Mouse (Mus musculus): ENCODE measurements at regions not wholly inside any gene's neighbourhood (a gene's known extent, or its start where the extent isn't known, plus 50 kb on each side); places are given as distances from the start of the nearest gene placed in this dataset.
A peak's percentile ranks its signal among the peaks of the same experiment; 100 is the strongest.

- under 1% methylated on average over 12 of the region's 12 CpGs for WGBS
- DNase-seq = peak; percentile 97
- H3K27me3 ChIP-seq (replicated peaks; ENCODE audit: control insufficient read depth, insufficient read depth, low read length) = no peaks in the 10 kb centered on the region
- TF ChIP-seq POLR2A (IDR thresholded peaks at IDR 0.05; ENCODE audit: low read depth, low read length) (no peak), CTCF (conservative IDR thresholded peaks at IDR 0.05; ENCODE audit: insufficient read depth, insufficient read length, low read depth, low read length) (no peak)
- H3K36me3 ChIP-seq (ENCODE audit: control insufficient read depth, insufficient read depth, low read length) = no peaks in the 10 kb centered on the region
- peak overlapping the region; percentile 43 for H3K4me3 ChIP-seq (ENCODE audit: insufficient read depth, low read depth, low read length)
- peak overlapping the region; percentile 99 for H3K27ac ChIP-seq (ENCODE audit: insufficient read depth, low read depth, low read length)
- peaks cover 60% of the 10 kb centered on the region for H3K4me1 ChIP-seq (ENCODE audit: control insufficient read depth, insufficient read depth, low read length)
These were observed 85.2 kb downstream of the 1700001O22Rik start for GRCm38 (mm10) chr2:30718329-30718675.

GRCm38 (mm10) chr2:30717566-30718328 lies 85.7 kb downstream of the 1700001O22Rik start:
- 9% methylated on average over 16 of the region's 16 CpGs for WGBS
- Histone ChIP-seq H3K27ac (ENCODE audit: insufficient read depth, low read depth, low read length) (peak overlapping the region; percentile 99), H3K4me1 (ENCODE audit: control insufficient read depth, insufficient read depth, low read length) (peaks cover 57% of the 10 kb centered on the region), H3K36me3 (ENCODE audit: control insufficient read depth, insufficient read depth, low read length) (no peaks in the 10 kb centered on the region), H3K27me3 (replicated peaks; ENCODE audit: control insufficient read depth, insufficient read depth, low read length) (no peaks in the 10 kb centered on the region), H3K4me3 (ENCODE audit: insufficient read depth, low read depth, low read length) (peak overlapping the region; percentile 17)
- no peak for DNase-seq
- TF ChIP-seq CTCF (conservative IDR thresholded peaks at IDR 0.05; ENCODE audit: insufficient read depth, insufficient read length, low read depth, low read length) (no peak), POLR2A (IDR thresholded peaks at IDR 0.05; ENCODE audit: low read depth, low read length) (no peak)

- peak; percentile 91 for DNase-seq
- Histone ChIP-seq H3K27me3 (replicated peaks; ENCODE audit: control insufficient read depth, insufficient read depth, low read length) (no peaks in the 10 kb centered on the region), H3K4me3 (ENCODE audit: insufficient read depth, low read depth, low read length) (peak overlapping the region; percentile 17), H3K36me3 (ENCODE audit: control insufficient read depth, insufficient read depth, low read length) (no peaks in the 10 kb centered on the region), H3K4me1 (ENCODE audit: control insufficient read depth, insufficient read depth, low read length) (peaks cover 51% of the 10 kb centered on the region), H3K27ac (ENCODE audit: insufficient read depth, low read depth, low read length) (peak overlapping the region; percentile 99)
- 3% methylated on average over 24 of the region's 24 CpGs for WGBS
- TF ChIP-seq CTCF (conservative IDR thresholded peaks at IDR 0.05; ENCODE audit: insufficient read depth, insufficient read length, low read depth, low read length) = peak; percentile 16; the same call in 1 of the 2 replicates
- peak; percentile 74 for TF ChIP-seq POLR2A (IDR thresholded peaks at IDR 0.05; ENCODE audit: low read depth, low read length)
These were observed 86.6 kb downstream of the 1700001O22Rik start for GRCm38 (mm10) chr2:30716580-30717565.

GRCm38 (mm10) chr2:30715720-30716310 lies 87.6 kb downstream of the 1700001O22Rik start:
- no peak for DNase-seq
- TF ChIP-seq POLR2A (IDR thresholded peaks at IDR 0.05; ENCODE audit: low read depth, low read length) (no peak), CTCF (conservative IDR thresholded peaks at IDR 0.05; ENCODE audit: insufficient read depth, insufficient read length, low read depth, low read length) (no peak)
- no peaks in the 10 kb centered on the region for H3K36me3 ChIP-seq (ENCODE audit: control insufficient read depth, insufficient read depth, low read length)
- H3K27me3 ChIP-seq (replicated peaks; ENCODE audit: control insufficient read depth, insufficient read depth, low read length) = no peaks in the 10 kb centered on the region
- no peak overlapping the region for H3K4me3 ChIP-seq (ENCODE audit: insufficient read depth, low read depth, low read length)
- peaks cover 48% of the 10 kb centered on the region for H3K4me1 ChIP-seq (ENCODE audit: control insufficient read depth, insufficient read depth, low read length)
- H3K27ac ChIP-seq (ENCODE audit: insufficient read depth, low read depth, low read length) = peak overlapping the region; percentile 99
- WGBS = 63% methylated on average over 4 of the region's 4 CpGs

GRCm38 (mm10) chr2:30713535-30713934 lies 89.9 kb downstream of the 1700001O22Rik start:
- Histone ChIP-seq H3K27ac (ENCODE audit: insufficient read depth, low read depth, low read length) (peak overlapping the region; percentile 35; the same call in 1 of the 2 replicates), H3K4me3 (ENCODE audit: insufficient read depth, low read depth, low read length) (no peak overlapping the region), H3K36me3 (ENCODE audit: control insufficient read depth, insufficient read depth, low read length) (no peaks in the 10 kb centered on the region), H3K4me1 (ENCODE audit: control insufficient read depth, insufficient read depth, low read length) (peaks cover 49% of the 10 kb centered on the region), H3K27me3 (replicated peaks; ENCODE audit: control insufficient read depth, insufficient read depth, low read length) (no peaks in the 10 kb centered on the region)
- peak; percentile 73 for DNase-seq
- no peak for TF ChIP-seq POLR2A (IDR thresholded peaks at IDR 0.05; ENCODE audit: low read depth, low read length)
- no peak for TF ChIP-seq CTCF (conservative IDR thresholded peaks at IDR 0.05; ENCODE audit: insufficient read depth, insufficient read length, low read depth, low read length)
- 17% methylated on average over 3 of the region's 3 CpGs for WGBS

GRCm38 (mm10) chr2:30712841-30713401 lies 90.5 kb downstream of the 1700001O22Rik start:
- Histone ChIP-seq H3K27ac (ENCODE audit: insufficient read depth, low read depth, low read length) (peak overlapping the region; percentile 99), H3K4me3 (ENCODE audit: insufficient read depth, low read depth, low read length) (no peak overlapping the region), H3K4me1 (ENCODE audit: control insufficient read depth, insufficient read depth, low read length) (peaks cover 50% of the 10 kb centered on the region), H3K36me3 (ENCODE audit: control insufficient read depth, insufficient read depth, low read length) (no peaks in the 10 kb centered on the region), H3K27me3 (replicated peaks; ENCODE audit: control insufficient read depth, insufficient read depth, low read length) (no peaks in the 10 kb centered on the region)
- TF ChIP-seq CTCF (conservative IDR thresholded peaks at IDR 0.05; ENCODE audit: insufficient read depth, insufficient read length, low read depth, low read length) (no peak), POLR2A (IDR thresholded peaks at IDR 0.05; ENCODE audit: low read depth, low read length) (no peak)
- no peak for DNase-seq
- 66% methylated on average over 9 of the region's 9 CpGs for WGBS

Measured in kidney, adult 2 months (tissue).